Mouse (Mus musculus) intestine, embryonic 16.5 days (tissue): ENCODE results near the gene Tecr. TPM values are rescaled to one million over a fixed set of nuclear protein-coding genes. Genes with fewer than 3 reads are reported as not detected.

Source experiments
- ATAC-seq: fragments of 200-750 bp; cut with Nextera tagmentation; 2 replicates; pipeline ENCODE4 v1.8.0; 2017; ENCODE audit warnings: moderate TSS enrichment, moderate library complexity
- H3K27ac ChIP-seq: fragments of 300-500 bp; sonication (generic); 2 replicates; pipeline ENCODE4 v1.5.1; 2014; ENCODE audit warnings: mild to moderate bottlenecking, low read length
- H3K27me3 ChIP-seq: fragments of 300-500 bp; sonication (generic); replicated peaks from 2 replicates; pipeline ENCODE4 v1.6.1; 2014; ENCODE audit warnings: low read length, control low read depth, mixed read lengths; ENCODE audit not compliant: control insufficient read depth, insufficient read depth
- H3K36me3 ChIP-seq: fragments of 300-500 bp; sonication (generic); 2 replicates; pipeline ENCODE4 v1.6.1; 2014; ENCODE audit warnings: low read length, control low read depth; ENCODE audit not compliant: control insufficient read depth, insufficient read depth
- H3K4me1 ChIP-seq: fragments of 300-500 bp; sonication (generic); 2 replicates; pipeline ENCODE4 v1.6.1; 2014; ENCODE audit warnings: low read length, control low read depth, mixed read lengths; ENCODE audit not compliant: control insufficient read depth, insufficient read depth
- H3K4me2 ChIP-seq: fragments of 300-500 bp; sonication (generic); 2 replicates; pipeline ENCODE4 v1.6.1; 2014; ENCODE audit warnings: low read depth, low read length, control low read depth
- H3K4me3 ChIP-seq: fragments of 300-500 bp; sonication (generic); 2 replicates; pipeline ENCODE4 v1.5.1; 2014; ENCODE audit warnings: mild to moderate bottlenecking, low read length
- H3K9ac ChIP-seq: fragments of 300-500 bp; sonication (generic); 2 replicates; pipeline ENCODE4 v1.6.1; 2014; ENCODE audit warnings: low read depth, low read length
- H3K9me3 ChIP-seq: fragments of 300-500 bp; sonication (generic); 2 replicates; pipeline ENCODE4 v1.6.1; 2016; ENCODE audit warnings: low read length, control low read depth; ENCODE audit not compliant: control insufficient read depth
- WGBS: fragments of 180-500 bp; shearing (Covaris S2); extraction: QIAGEN DNeasy Blood & Tissue Kit; methylation state at CpG from one replicate; pipeline ENCODE4 v1.1.7; 2014; 5-methylcytosine and 5-hydroxymethylcytosine counted together
- polyA plus RNA-seq: library from polyadenylated mRNA; unstranded; fragments of >200 nt; fragmentation: Nextera tagmentation; extraction: Ambion mirVana; gene quantifications from 2 replicates; pipeline ENCODE4 v1.2.1, GENCODE M21; 2015

The Tecr gene
- polyA plus RNA-seq, 1 experiment from 2014 or later = 691 TPM

- Histone ChIP-seq H3K27ac (no peak overlapping the region), H3K9me3 (no peaks in the 10 kb centered on the region), H3K4me2 (no peak overlapping the region), H3K4me1 (peaks cover 10% of the 10 kb centered on the region), H3K27me3 (no peaks in the 10 kb centered on the region), H3K9ac (no peak overlapping the region), H3K36me3 (no peaks in the 10 kb centered on the region), H3K4me3 (no peak overlapping the region)
- ATAC-seq = no peak
- WGBS = 79% methylated on average over 4 of the region's 4 CpGs
These were observed 44.5 kb downstream of the Tecr start for GRCm38 (mm10) chr8:83563246-83563645.

GRCm38 (mm10) chr8:83562669-83563068, 45.1 kb downstream of the Tecr start:
- H3K36me3 ChIP-seq = no peaks in the 10 kb centered on the region
- 76% methylated on average over 3 of the region's 3 CpGs for WGBS

GRCm38 (mm10) chr8:83535736-83536135, 72.0 kb downstream of the Tecr start, which contains the start of gene Olfr370:
Gene Olfr370, plus strand, starts transcription at chr8:83535780.
- no peak for ATAC-seq
- no peaks in the 10 kb centered on the region for H3K27me3 ChIP-seq
- H3K36me3 ChIP-seq = no peaks in the 10 kb centered on the region
- no peaks in the 10 kb centered on the region for H3K9me3 ChIP-seq
- no peak within 1 kb of the TSS for H3K27ac ChIP-seq
- no peak within 1 kb of the TSS for H3K9ac ChIP-seq
- no peak within 1 kb of the TSS for H3K4me2 ChIP-seq
- WGBS = 75% methylated on average over 3 of the region's 3 CpGs
- no peaks in the 10 kb centered on the region for H3K4me1 ChIP-seq
- H3K4me3 ChIP-seq = no peak within 1 kb of the TSS

More at GRCm38 (mm10) chr8:83562669-83563068, 45.1 kb downstream of the Tecr start:
- Histone ChIP-seq H3K4me1 (peaks cover 4% of the 10 kb centered on the region), H3K9me3 (no peaks in the 10 kb centered on the region), H3K27me3 (no peaks in the 10 kb centered on the region), H3K9ac (no peak overlapping the region), H3K4me3 (no peak overlapping the region), H3K27ac (no peak overlapping the region), H3K4me2 (no peak overlapping the region)
- ATAC-seq = no peak

- Histone ChIP-seq H3K4me3 (no peak overlapping the region), H3K4me2 (no peak overlapping the region), H3K36me3 (no peaks in the 10 kb centered on the region), H3K4me1 (no peaks in the 10 kb centered on the region), H3K27ac (no peak overlapping the region), H3K9me3 (no peaks in the 10 kb centered on the region), H3K9ac (no peak overlapping the region), H3K27me3 (no peaks in the 10 kb centered on the region)
- ATAC-seq = peak; percentile 73
- WGBS = 73% methylated on average over 2 of the region's 2 CpGs
These were observed 73.0 kb downstream of the Tecr start for GRCm38 (mm10) chr8:83534802-83535201.

Other genes starting within 250 kb of the Tecr start
- gene Clgn, start 218.1 kb downstream of the Tecr start, polyA plus RNA-seq = 0.23 and 0.33 TPM in 2 replicates
- 99.2 and 106 TPM in 2 replicates for gene Scoc, start 149.6 kb downstream of the Tecr start, polyA plus RNA-seq
- gene Olfr370, start 72.2 kb downstream of the Tecr start, polyA plus RNA-seq = not detected in 2 replicates
- 418 and 429 TPM in 2 replicates for gene Ndufb7, start 41.3 kb downstream of the Tecr start, polyA plus RNA-seq
- gene Dnajb1, start 222 bp upstream of the Tecr start, polyA plus RNA-seq = 46.7 and 52.0 TPM in 2 replicates
- gene Gipc1, start 44.7 kb upstream of the Tecr start, polyA plus RNA-seq = 153 and 171 TPM in 2 replicates
- 1.2 and 1.5 TPM in 2 replicates for gene Ptger1, start 58.7 kb upstream of the Tecr start, polyA plus RNA-seq
- 19.9 and 29.6 TPM in 2 replicates for gene Pkn1, start 91.2 kb upstream of the Tecr start, polyA plus RNA-seq
- gene Ddx39, start 107.2 kb upstream of the Tecr start, polyA plus RNA-seq = 204 and 224 TPM in 2 replicates
- 39.5 TPM in 2 replicates for gene Adgre5, start 133.4 kb upstream of the Tecr start, polyA plus RNA-seq